Mouse (Mus musculus) small intestine, adult 2 months (tissue): ENCODE measurements around the gene Foxq1. TPM values are rescaled to one million over a fixed set of nuclear protein-coding genes. Genes with fewer than 3 reads are reported as not detected.

ENCODE experiments used
- H3K27ac ChIP-seq: fragments of 200-500 bp; 2 replicates; pipeline ENCODE4 v1.5.1; 2012; ENCODE audit warnings: low read depth, low read length, control low read depth, inconsistent platforms; ENCODE audit not compliant: insufficient read depth
- H3K27me3 ChIP-seq: fragments of 200-500 bp; 2 replicates; pipeline ENCODE4 v1.6.1; 2012; ENCODE audit warnings: mild to moderate bottlenecking, moderate library complexity, low read length, inconsistent platforms; ENCODE audit not compliant: control insufficient read depth, insufficient read depth
- H3K36me3 ChIP-seq: fragments of 200-500 bp; 2 replicates; pipeline ENCODE4 v1.6.1; 2012; ENCODE audit warnings: mild to moderate bottlenecking, low read length, control low read depth, inconsistent platforms; ENCODE audit not compliant: control insufficient read depth, insufficient read depth
- H3K4me1 ChIP-seq: fragments of 200-500 bp; 2 replicates; pipeline ENCODE4 v1.6.1; 2012; ENCODE audit warnings: low read length, inconsistent platforms, mixed read lengths; ENCODE audit not compliant: control insufficient read depth, insufficient read depth, insufficient read length
- H3K4me3 ChIP-seq: fragments of 200-500 bp; 2 replicates; pipeline ENCODE4 v1.5.1; 2012; ENCODE audit warnings: low read depth, mild to moderate bottlenecking, control low read depth, inconsistent platforms, low read length, moderate library complexity
- CTCF ChIP-seq: fragments of 200-500 bp; IDR thresholded peaks from 2 replicates; pipeline ENCODE4 v1.5.1; 2012; ENCODE audit warnings: low read depth, mild to moderate bottlenecking, control low read depth, inconsistent platforms, low read length, moderate library complexity, mixed read lengths; ENCODE audit not compliant: insufficient replicate concordance, insufficient read length; ENCODE audit errors: extremely low read depth
- POLR2A ChIP-seq: fragments of 200-500 bp; IDR thresholded peaks from 2 replicates; pipeline ENCODE4 v1.6.1; 2012; ENCODE audit warnings: low read depth, mild to moderate bottlenecking, control low read depth, inconsistent platforms, low read length, moderate library complexity
- WGBS: fragments of 180-500 bp; shearing (Covaris S2); methylation state at CpG from one replicate; pipeline ENCODE4 v1.1.7; 2018; 5-methylcytosine and 5-hydroxymethylcytosine counted together
- polyA plus RNA-seq: library from polyadenylated mRNA; depleted of rRNA; stranded (reverse); fragments of >200 nt; gene quantifications from 2 replicates; pipeline ENCODE4 v1.2.3, GENCODE M21; 2012

Foxq1 gene
- polyA plus RNA-seq, 1 experiment: 9.2 TPM

- Histone ChIP-seq H3K27ac (no peak overlapping the region), H3K4me1 (peaks cover 2% of the 10 kb centered on the region; the same call in 1 of the 2 replicates), H3K36me3 (no peaks in the 10 kb centered on the region), H3K4me3 (no peak overlapping the region), H3K27me3 (no peaks in the 10 kb centered on the region)
- 90% methylated on average over 3 of the region's 3 CpGs for WGBS
- TF ChIP-seq POLR2A (no peak), CTCF (no peak)
Measured at GRCm38 (mm10) chr13:31574627-31575026, 18.7 kb downstream of the Foxq1 start.

GRCm38 (mm10) chr13:31576696-31577095 is 20.8 kb downstream of the Foxq1 start:
- no peaks in the 10 kb centered on the region for H3K27me3 ChIP-seq
- TF ChIP-seq CTCF (no peak), POLR2A (no peak)
- H3K4me1 ChIP-seq: peaks cover 2% of the 10 kb centered on the region; the same call in 1 of the 2 replicates
- 26% methylated on average over 4 of the region's 4 CpGs for WGBS
- peak overlapping the region; percentile 43; the same call in 1 of the 2 replicates for H3K27ac ChIP-seq
- H3K36me3 ChIP-seq: no peaks in the 10 kb centered on the region
- H3K4me3 ChIP-seq: no peak overlapping the region

- H3K36me3 ChIP-seq: no peaks in the 10 kb centered on the region
- H3K4me1 ChIP-seq: peaks cover 2% of the 10 kb centered on the region; the same call in 1 of the 2 replicates
- TF ChIP-seq POLR2A (no peak), CTCF (no peak)
- no peaks in the 10 kb centered on the region for H3K27me3 ChIP-seq
- WGBS: 46% methylated on average over 6 of the region's 6 CpGs
- no peak overlapping the region for H3K27ac ChIP-seq
- no peak overlapping the region for H3K4me3 ChIP-seq
Measured at GRCm38 (mm10) chr13:31577576-31577975, 21.6 kb downstream of the Foxq1 start.

- peaks cover 2% of the 10 kb centered on the region; the same call in 1 of the 2 replicates for H3K4me1 ChIP-seq
- 29% methylated on average over 10 of the region's 10 CpGs for WGBS
- no peaks in the 10 kb centered on the region for H3K27me3 ChIP-seq
- no peak overlapping the region for H3K4me3 ChIP-seq
- no peaks in the 10 kb centered on the region for H3K36me3 ChIP-seq
- no peak overlapping the region for H3K27ac ChIP-seq
- TF ChIP-seq POLR2A (no peak), CTCF (no peak)
Measured at GRCm38 (mm10) chr13:31578389-31578788, 22.5 kb downstream of the Foxq1 start.

GRCm38 (mm10) chr13:31579866-31580265 is 23.9 kb downstream of the Foxq1 start:
- peaks cover 2% of the 10 kb centered on the region; the same call in 1 of the 2 replicates for H3K27me3 ChIP-seq
- TF ChIP-seq POLR2A (no peak), CTCF (peak; percentile 80)
- H3K36me3 ChIP-seq: no peaks in the 10 kb centered on the region
- WGBS: 28% methylated on average over 9 of the region's 9 CpGs
- H3K27ac ChIP-seq: no peak overlapping the region
- no peak overlapping the region for H3K4me3 ChIP-seq
- peaks cover 2% of the 10 kb centered on the region; the same call in 1 of the 2 replicates for H3K4me1 ChIP-seq

- no peaks in the 10 kb centered on the region for H3K4me1 ChIP-seq
Measured at GRCm38 (mm10) chr13:31587341-31587740, 31.4 kb downstream of the Foxq1 start.

GRCm38 (mm10) chr13:31599576-31599975 is 43.6 kb downstream of the Foxq1 start:
- Histone ChIP-seq H3K4me1 (no peaks in the 10 kb centered on the region), H3K4me3 (no peak overlapping the region), H3K27ac (no peak overlapping the region), H3K36me3 (no peaks in the 10 kb centered on the region), H3K27me3 (no peaks in the 10 kb centered on the region)
- WGBS: 73% methylated on average over 5 of the region's 5 CpGs
- no peak for TF ChIP-seq CTCF
- no peak for TF ChIP-seq POLR2A

More at GRCm38 (mm10) chr13:31587341-31587740, 31.4 kb downstream of the Foxq1 start:
- Histone ChIP-seq H3K4me3 (no peak overlapping the region), H3K27ac (no peak overlapping the region), H3K36me3 (no peaks in the 10 kb centered on the region), H3K27me3 (peaks cover 4% of the 10 kb centered on the region)
- TF ChIP-seq POLR2A: no peak
- no peak for TF ChIP-seq CTCF
- WGBS: 53% methylated on average over 5 of the region's 5 CpGs
